Mouse (Mus musculus): ENCODE results near the gene Nim1k. TPM values are rescaled to one million over a fixed set of nuclear protein-coding genes. Genes with fewer than 3 reads are reported as not detected.
"Not testable (repeated sequence)": the region's sequence is repeated elsewhere in the genome, so short reads cannot be mapped to it uniquely, and the experiment has no call there.

The Nim1k gene
- polyA plus RNA-seq, 1 experiment, result 3.0 TPM

DNA sequence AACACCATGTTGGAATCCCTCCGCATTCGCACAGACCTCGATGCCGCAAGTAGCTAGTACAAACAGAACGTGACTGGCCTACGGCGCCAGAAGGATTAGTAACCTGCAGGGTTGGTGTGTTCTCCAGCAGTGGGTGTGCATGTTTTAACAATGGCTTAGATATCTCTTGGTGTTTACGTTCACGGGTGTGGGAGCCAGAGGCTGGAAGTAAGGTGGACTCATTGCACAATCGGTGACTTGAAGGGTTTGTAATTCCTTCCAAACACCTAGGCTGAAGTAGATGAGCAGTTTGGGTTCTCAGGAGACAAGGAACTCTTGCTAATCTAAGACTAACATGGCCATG lies 45.4 kb downstream of the Nim1k start:
- Histone ChIP-seq H3K27ac (replicated peaks; ENCODE audit: low read depth, low read length) (peak overlapping the region; percentile 84), H3K4me3 (ENCODE audit: insufficient read depth, low read depth, low read length) (no peak overlapping the region), H3K4me1 (ENCODE audit: control insufficient read depth, insufficient read depth, insufficient read length, low read length) (peaks cover 16% of the 10 kb centered on the region; the same call in 1 of the 2 replicates)

DNA sequence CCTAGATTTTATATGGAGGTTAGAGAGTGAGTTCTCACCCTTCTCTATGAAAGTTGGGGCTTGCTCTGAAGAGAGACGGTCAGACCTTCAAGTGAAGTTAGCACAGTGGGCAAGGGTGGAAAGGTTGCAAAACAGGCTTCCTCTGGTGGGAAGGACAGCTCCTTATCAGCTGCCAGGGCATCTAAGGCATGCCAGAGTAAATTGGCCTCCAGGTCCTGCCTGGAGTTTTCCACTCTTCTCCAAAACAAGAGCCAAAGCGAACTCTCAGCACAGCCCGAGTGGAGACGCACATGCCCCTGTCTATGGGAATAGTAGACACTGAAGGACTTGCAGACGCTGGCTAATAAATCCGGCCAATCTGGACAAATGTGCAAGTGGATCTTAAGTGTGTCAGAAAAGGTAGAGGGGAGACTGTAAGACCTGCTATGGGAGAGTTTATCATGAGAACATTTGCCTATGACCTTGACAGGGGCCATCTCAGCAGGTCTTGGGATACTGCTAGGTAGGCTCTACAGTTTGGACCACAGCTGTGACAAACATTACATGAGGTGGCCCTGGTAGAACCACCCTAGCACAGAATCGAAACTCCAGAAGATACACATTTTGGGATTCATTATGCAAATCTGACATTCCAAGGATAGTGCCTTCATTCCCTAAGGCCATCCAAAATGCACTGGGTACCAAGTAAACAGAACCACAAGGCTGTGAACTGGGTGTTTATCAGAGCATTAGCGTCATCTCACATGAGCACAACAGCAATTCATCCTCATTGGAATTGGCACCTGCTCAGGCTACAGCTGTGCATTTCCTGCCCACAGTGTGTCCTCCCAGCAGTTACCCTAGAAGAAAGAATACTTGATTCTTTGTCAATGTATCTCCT lies 46.1 kb downstream of the Nim1k start:
- Histone ChIP-seq H3K4me3 (ENCODE audit: insufficient read depth, low read depth, low read length) (no peak overlapping the region), H3K27ac (replicated peaks; ENCODE audit: low read depth, low read length) (peak overlapping the region; percentile 92), H3K4me1 (ENCODE audit: control insufficient read depth, insufficient read depth, insufficient read length, low read length) (peaks cover 16% of the 10 kb centered on the region; the same call in 1 of the 2 replicates)

DNA sequence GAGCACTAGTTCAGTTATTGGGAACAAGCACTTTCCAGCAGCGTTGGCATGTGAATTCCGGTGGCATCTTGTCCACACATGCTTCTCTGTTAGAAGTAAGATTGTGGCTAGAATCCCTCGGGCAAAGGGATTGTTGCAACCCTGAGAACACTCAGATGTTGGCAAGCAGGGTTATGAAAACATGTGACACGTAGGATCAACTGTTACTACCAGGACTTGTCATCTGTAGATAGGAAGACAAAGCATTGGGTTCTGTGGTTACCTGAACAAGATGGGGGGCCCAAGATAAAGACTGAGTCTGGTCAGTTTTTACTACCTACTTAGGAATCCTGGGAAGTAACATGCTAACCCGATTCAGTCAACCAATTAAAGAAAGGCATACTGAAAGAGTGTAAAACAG lies 46.7 kb downstream of the Nim1k start:
- H3K27ac ChIP-seq (replicated peaks; ENCODE audit: low read depth, low read length), result peak overlapping the region; percentile 92
- no peak overlapping the region for H3K4me3 ChIP-seq (ENCODE audit: insufficient read depth, low read depth, low read length)
- peaks cover 16% of the 10 kb centered on the region; the same call in 1 of the 2 replicates for H3K4me1 ChIP-seq (ENCODE audit: control insufficient read depth, insufficient read depth, insufficient read length, low read length)

DNA sequence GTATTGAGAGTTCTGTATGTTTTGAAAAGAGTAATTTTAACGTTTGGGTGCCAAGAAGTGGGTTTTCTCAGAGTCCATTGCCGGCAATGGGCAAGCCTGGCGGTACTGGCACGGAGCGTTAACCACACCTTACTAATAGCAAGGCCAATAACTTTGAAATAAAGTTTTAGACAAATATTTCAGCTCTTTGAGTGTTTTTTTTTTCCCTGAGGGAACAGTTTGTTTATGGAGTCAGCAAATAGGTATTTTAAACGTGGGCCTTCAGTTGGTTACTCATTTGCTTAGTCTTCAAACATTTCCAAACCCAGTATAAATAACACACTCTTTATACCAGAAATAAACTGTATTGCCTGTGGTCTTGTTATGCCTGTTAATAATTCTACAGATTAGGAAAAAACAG lies 47.8 kb downstream of the Nim1k start:
- peak overlapping the region; percentile 55 for H3K27ac ChIP-seq (replicated peaks; ENCODE audit: low read depth, low read length)
- H3K4me1 ChIP-seq (ENCODE audit: control insufficient read depth, insufficient read depth, insufficient read length, low read length), result peaks cover 11% of the 10 kb centered on the region; the same call in 1 of the 2 replicates
- no peak overlapping the region for H3K4me3 ChIP-seq (ENCODE audit: insufficient read depth, low read depth, low read length)

DNA sequence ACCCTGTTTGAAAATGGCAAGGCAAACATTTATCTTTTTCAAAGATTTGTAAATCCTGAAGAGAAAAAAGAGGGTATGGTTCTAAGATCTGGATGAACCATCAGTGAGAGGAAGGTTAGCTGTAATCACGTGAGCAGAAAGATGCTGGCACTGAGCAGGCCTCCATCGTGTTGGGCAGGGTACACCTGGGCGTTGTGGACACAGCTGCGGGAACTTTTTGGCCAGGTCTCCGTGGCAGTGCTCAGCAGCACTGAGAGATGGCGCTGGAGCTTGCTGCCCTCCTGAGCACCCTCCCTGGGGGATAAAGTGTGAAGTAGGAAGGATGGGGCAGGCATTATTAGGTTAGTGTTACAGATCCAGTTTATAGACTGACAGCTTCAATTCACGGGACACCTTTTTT lies 48.7 kb downstream of the Nim1k start:
- Histone ChIP-seq H3K4me3 (ENCODE audit: insufficient read depth, low read depth, low read length) (no peak overlapping the region), H3K27ac (replicated peaks; ENCODE audit: low read depth, low read length) (no peak overlapping the region)

DNA sequence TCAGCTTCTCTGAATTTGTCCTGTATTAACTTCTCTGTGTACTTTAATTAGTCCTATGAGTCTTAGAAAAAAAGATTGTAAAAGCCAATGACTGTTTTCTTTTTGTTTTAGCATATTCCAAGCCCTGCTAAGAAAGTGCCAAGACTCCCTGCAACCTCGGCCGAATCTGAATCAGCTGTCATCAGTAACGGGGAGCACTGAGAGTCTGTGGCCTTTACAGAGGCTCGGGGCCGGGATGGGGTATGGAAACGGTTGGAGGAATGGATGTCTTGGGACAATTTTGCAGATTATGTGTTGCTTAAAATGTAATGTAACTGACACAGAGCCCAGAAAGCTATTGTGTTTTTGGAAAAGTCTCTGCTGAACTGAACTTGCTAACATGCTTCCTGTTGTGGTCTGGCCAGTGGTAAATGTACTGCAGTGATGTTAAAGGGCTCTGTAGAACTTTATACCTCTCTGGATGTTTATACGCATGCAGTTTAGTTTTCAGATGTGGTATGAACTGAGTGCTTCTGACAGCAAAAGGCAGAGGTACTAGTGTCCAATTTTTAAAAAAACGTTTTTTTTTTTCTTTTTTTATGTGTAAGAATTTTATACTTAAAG lies 49.3 kb downstream of the Nim1k start:
- not testable (repeated sequence) for H3K4me1 ChIP-seq (ENCODE audit: control insufficient read depth, insufficient read depth, insufficient read length, low read length); H3K27ac ChIP-seq (replicated peaks; ENCODE audit: low read depth, low read length); H3K4me3 ChIP-seq (ENCODE audit: insufficient read depth, low read depth, low read length)

More for the DNA sequence above, 48.7 kb downstream of the Nim1k start:
- H3K4me1 ChIP-seq (ENCODE audit: control insufficient read depth, insufficient read depth, insufficient read length, low read length), result peaks cover 6% of the 10 kb centered on the region; the same call in 1 of the 2 replicates

DNA sequence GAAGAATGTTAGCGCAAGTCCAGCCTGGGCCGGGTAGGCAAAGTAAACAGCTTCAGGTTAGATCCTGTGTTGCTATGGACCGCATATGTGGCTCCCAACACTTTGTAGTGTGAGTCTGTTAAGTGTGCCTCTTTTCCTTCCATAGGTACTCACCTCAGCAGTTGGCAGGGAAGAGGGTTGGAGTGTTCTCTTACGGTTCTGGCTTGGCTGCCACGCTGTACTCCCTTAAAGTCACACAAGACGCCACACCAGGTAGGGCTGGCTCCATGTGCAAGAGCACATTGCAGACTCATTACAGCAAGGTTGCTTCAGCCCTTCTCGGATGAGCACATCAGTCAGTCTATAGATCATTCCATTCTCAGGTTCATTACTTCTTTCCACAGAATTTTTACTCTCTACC lies 51.4 kb downstream of the Nim1k start:
- Histone ChIP-seq H3K27ac (replicated peaks; ENCODE audit: low read depth, low read length) (peak overlapping the region; percentile 56; the same call in 1 of the 2 replicates), H3K4me3 (ENCODE audit: insufficient read depth, low read depth, low read length) (no peak overlapping the region), H3K4me1 (ENCODE audit: control insufficient read depth, insufficient read depth, insufficient read length, low read length) (peaks cover 2% of the 10 kb centered on the region; the same call in 1 of the 2 replicates)

DNA sequence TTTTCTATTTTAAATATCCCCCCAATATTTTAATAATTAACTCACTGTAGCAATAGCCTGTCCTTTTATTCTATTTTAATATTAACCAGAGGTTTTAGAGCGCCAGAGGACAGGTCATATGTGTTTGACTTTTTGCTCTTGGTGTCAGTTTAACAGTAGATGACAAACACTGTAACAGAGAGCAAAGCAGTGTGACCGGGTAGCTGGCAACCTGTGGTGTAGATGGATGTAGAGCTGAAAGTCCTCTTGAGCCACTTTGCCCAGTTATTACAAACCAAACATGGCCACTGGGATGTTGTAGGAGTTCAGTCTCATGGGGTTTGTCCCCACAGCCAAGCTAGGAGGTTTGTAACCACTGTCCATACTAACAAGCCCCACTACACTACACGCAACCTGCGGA lies 57.2 kb downstream of the Nim1k start:
- no peak overlapping the region for H3K4me3 ChIP-seq (ENCODE audit: insufficient read depth, low read depth, low read length)
- H3K27ac ChIP-seq (replicated peaks; ENCODE audit: low read depth, low read length), result no peak overlapping the region
- peaks cover 6% of the 10 kb centered on the region for H3K4me1 ChIP-seq (ENCODE audit: control insufficient read depth, insufficient read depth, insufficient read length, low read length)

DNA sequence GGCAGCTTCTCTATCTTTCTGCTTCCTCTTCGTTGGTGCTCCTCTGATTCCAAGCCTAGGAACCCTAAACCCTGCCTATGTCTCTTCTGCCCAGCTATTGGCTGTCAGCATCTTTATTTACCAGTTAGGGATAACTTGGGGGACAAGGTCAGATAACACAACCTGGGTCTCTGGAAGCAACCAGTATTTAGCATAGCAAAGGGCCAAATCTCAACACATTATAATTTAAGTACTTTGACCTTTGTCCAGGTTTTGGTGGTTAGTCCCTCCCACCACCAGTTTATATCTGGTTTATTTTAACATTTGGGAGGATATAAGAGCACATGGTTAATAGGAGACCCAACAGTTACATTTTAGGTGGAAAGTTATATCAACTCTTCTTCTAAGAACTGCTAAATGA lies 59.2 kb downstream of the Nim1k start:
- H3K27ac ChIP-seq (replicated peaks; ENCODE audit: low read depth, low read length), result no peak overlapping the region; the same call in 1 of the 2 replicates
- peaks cover 8% of the 10 kb centered on the region for H3K4me1 ChIP-seq (ENCODE audit: control insufficient read depth, insufficient read depth, insufficient read length, low read length)
- no peak overlapping the region for H3K4me3 ChIP-seq (ENCODE audit: insufficient read depth, low read depth, low read length)

DNA sequence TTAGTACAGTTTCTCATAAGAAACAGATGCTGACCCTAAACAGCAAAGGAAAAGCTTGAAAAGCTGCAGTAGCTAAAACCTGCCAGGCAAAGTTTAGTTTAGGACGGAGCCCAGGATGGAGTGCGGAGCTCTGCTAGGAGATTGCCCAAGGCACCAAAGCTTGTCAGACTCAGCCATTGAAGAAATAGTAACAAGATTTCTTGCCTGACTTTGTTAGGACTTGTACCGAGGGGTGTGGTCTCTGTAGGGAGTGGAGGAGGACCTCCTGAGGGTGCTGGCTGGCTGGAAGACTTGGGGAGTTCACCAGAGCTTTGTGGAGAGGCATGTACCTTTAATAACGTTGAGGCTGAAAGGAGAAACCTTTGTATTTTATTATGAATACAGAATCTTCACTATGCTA lies 60.0 kb downstream of the Nim1k start:
- H3K27ac ChIP-seq (replicated peaks; ENCODE audit: low read depth, low read length), result 0 out of 2 replicates have a peak overlapping the region, but pooled peaks have one; percentile 59
- H3K4me3 ChIP-seq (ENCODE audit: insufficient read depth, low read depth, low read length), result peak overlapping the region; percentile 31

DNA sequence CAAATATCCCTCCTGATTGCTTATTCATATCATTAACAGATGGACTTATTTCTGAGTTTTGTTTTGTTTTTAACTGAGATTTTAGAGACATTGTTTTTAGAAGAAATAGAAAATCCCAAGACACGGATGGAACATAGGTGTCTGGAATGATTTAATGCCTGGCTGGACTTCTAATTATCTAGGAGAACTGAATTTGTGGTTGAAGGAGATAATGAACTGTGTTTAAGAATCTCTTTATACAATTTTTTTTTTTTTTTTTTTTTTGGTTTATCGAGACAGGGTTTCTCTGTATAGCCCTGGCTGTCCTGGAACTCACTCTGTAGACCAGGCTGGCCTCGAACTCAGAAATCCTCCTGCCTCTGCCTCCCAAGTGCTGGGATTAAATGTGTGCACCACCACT lies 63.7 kb downstream of the Nim1k start:
- H3K27ac ChIP-seq (replicated peaks; ENCODE audit: low read depth, low read length); H3K4me1 ChIP-seq (ENCODE audit: control insufficient read depth, insufficient read depth, insufficient read length, low read length): not testable (repeated sequence)
- peak overlapping the region; percentile 43 for H3K4me3 ChIP-seq (ENCODE audit: insufficient read depth, low read depth, low read length)

More for the DNA sequence above, 60.0 kb downstream of the Nim1k start:
- H3K4me1 ChIP-seq (ENCODE audit: control insufficient read depth, insufficient read depth, insufficient read length, low read length), result peaks cover 8% of the 10 kb centered on the region

DNA sequence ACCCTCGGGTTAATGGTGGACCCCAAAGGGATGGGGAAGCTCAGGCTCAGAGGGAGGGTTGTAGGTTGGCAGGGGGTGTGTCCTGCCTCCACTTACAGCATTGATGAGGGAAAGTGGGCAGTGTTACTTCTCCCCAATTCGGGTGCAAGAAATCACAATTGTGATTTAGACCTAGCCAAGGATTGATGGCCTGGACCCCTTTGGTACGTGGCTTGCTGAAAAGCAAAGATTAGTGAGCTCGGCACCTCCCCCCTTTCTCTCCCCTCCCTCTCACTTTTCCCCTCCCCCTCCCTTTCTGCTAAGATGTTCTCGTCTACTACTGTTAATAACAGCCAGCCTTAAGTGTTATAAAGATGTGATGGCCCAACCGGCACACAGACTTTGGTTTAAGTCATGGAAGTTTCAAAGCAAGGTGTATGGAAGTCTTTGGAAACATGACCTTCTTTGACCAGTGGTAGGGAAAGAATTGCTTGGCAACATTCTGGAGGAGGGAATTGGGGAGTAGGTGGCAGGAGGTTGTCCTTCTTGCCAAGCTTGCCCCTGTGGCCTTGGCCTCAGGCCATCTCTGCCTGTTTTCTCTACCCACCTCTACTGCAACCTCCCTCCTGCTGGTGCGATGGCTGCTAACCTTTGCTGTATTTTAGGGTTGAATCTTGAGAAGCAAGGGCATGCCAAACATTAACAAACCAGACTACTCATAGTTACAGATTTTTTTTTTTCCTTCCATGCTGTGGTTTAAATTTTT lies 64.6 kb downstream of the Nim1k start:
- Histone ChIP-seq H3K27ac (replicated peaks; ENCODE audit: low read depth, low read length) (peak overlapping the region; percentile 85), H3K4me1 (ENCODE audit: control insufficient read depth, insufficient read depth, insufficient read length, low read length) (0 out of 2 replicates have a peak, but pooled peaks cover 4% of the 10 kb centered on the region), H3K4me3 (ENCODE audit: insufficient read depth, low read depth, low read length) (peak overlapping the region; percentile 90)

DNA sequence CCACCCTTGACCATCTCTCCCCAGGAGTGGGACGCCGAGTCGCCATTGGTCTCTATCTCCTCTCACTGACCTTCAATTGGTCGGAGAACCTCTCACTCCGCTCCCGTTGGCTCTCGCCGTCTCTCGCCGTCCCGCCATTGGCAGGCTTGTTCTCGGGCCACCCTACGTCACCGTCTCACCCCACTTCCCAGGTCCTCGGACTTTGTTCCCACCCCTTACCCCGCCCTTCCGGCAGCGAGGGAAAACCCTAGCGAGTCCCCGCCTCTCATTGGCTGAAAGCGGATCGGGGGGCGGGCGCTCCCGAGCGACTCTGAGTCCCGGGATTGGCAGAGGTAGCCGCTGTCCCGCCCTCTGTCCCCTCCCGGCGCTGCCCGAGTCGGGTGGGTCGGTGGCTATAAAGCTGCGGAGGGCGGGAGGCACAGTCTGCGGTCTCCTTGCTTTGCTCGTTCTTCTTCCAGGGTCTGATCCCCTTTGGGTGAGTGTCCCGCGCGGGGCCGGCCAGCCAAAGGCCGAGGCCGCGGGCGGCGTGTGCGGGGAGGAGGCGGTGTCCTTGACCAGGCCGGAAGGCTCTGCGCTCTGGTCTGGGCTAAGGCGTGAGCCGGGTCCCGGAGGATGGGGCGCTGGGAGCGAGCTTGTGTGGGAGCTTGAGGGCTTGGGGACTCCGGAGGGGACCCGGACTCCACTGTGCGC lies 65.5 kb downstream of the Nim1k start, which contains the start of gene Hmgcs1:
Hmgcs1 (plus strand) TSS at position 341 of the 690 bp plus-strand sequence.
- Histone ChIP-seq H3K4me1 (ENCODE audit: control insufficient read depth, insufficient read depth, insufficient read length, low read length) (0 out of 2 replicates have a peak, but pooled peaks cover 2% of the 10 kb centered on the region), H3K27ac (replicated peaks; ENCODE audit: low read depth, low read length) (peak within 1 kb of the TSS; percentile 85), H3K4me3 (ENCODE audit: insufficient read depth, low read depth, low read length) (peak within 1 kb of the TSS; percentile 90)

DNA sequence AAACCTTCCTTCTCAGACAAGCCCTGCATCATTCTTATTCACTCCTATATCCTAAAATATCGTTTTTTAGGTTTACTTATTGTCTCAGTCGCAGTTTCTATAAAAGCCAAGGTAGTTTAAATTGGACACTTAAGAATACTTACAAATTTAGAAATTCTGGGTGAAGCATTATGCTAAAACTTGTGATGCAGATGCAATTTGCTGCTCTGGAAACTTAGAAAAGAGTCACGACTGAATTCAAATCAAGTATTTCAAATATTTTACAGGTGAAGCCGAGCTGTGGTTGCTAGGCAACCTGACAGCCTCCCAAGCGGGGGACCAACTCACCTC lies 66.0 kb downstream of the Nim1k start:
- Histone ChIP-seq H3K27ac (replicated peaks; ENCODE audit: low read depth, low read length) (no peak overlapping the region), H3K4me3 (ENCODE audit: insufficient read depth, low read depth, low read length) (peak overlapping the region; percentile 35), H3K4me1 (ENCODE audit: control insufficient read depth, insufficient read depth, insufficient read length, low read length) (0 out of 2 replicates have a peak, but pooled peaks cover 2% of the 10 kb centered on the region)
